Mouse (Mus musculus) midbrain, embryonic 13.5 days (tissue): ENCODE measurements at regions not wholly inside any gene's neighbourhood (a gene's known extent, or its start where the extent isn't known, plus 50 kb on each side); places are given as distances from the start of the nearest gene placed in this dataset.
A peak's percentile ranks its signal among the peaks of the same experiment; 100 is the strongest.

Source experiments
- ATAC-seq: fragments of 200-750 bp; cut with Nextera tagmentation; 2 replicates; pipeline ENCODE4 v1.8.0; 2017; ENCODE audit warnings: mild to moderate bottlenecking, moderate TSS enrichment, moderate library complexity
- H3K27ac ChIP-seq: fragments of 300-500 bp; sonication (generic); 2 replicates; pipeline ENCODE4 v1.5.1; 2015; ENCODE audit warnings: inconsistent platforms, mild to moderate bottlenecking, moderate library complexity
- H3K27me3 ChIP-seq: fragments of 300-500 bp; sonication (generic); 2 replicates; pipeline ENCODE4 v1.6.1; 2015; ENCODE audit warnings: mild to moderate bottlenecking, inconsistent platforms
- H3K36me3 ChIP-seq: fragments of 300-500 bp; sonication (generic); 2 replicates; pipeline ENCODE4 v1.6.1; 2015; ENCODE audit warnings: mild to moderate bottlenecking, inconsistent platforms
- H3K4me1 ChIP-seq: fragments of 300-500 bp; sonication (generic); replicated peaks from 2 replicates; pipeline ENCODE4 v1.6.1; 2015; ENCODE audit warnings: inconsistent platforms
- H3K4me2 ChIP-seq: fragments of 300-500 bp; sonication (generic); replicated peaks from 2 replicates; pipeline ENCODE4 v1.6.1; 2015; ENCODE audit warnings: moderate library complexity, mild to moderate bottlenecking, inconsistent platforms
- H3K4me3 ChIP-seq: fragments of 300-500 bp; sonication (generic); replicated peaks from 2 replicates; pipeline ENCODE4 v1.5.1; 2015; ENCODE audit warnings: mild to moderate bottlenecking, inconsistent platforms
- H3K9ac ChIP-seq: fragments of 300-500 bp; sonication (generic); replicated peaks from 2 replicates; pipeline ENCODE4 v1.6.1; 2015; ENCODE audit warnings: mild to moderate bottlenecking, inconsistent platforms
- H3K9me3 ChIP-seq: fragments of 300-500 bp; sonication (generic); 2 replicates; pipeline ENCODE4 v1.6.1; 2016; ENCODE audit warnings: mild to moderate bottlenecking, inconsistent platforms
- WGBS: fragments of 180-500 bp; shearing (Covaris S2); methylation state at CpG from one replicate; pipeline ENCODE4 v1.1.7; 2015; 5-methylcytosine and 5-hydroxymethylcytosine counted together

- H3K4me3 ChIP-seq: no peak overlapping the region
- 92% methylated on average over 8 of the region's 8 CpGs for WGBS
- no peak for ATAC-seq
- no peak overlapping the region for H3K4me2 ChIP-seq
- H3K36me3 ChIP-seq: no peaks in the 10 kb centered on the region
- H3K9me3 ChIP-seq: 0 out of 2 replicates have a peak, but pooled peaks cover 5% of the 10 kb centered on the region
- H3K27ac ChIP-seq: no peak overlapping the region
- 0 out of 2 replicates have a peak, but pooled peaks cover 4% of the 10 kb centered on the region for H3K4me1 ChIP-seq
- no peak overlapping the region for H3K9ac ChIP-seq
- H3K27me3 ChIP-seq: no peaks in the 10 kb centered on the region
Observed at GRCm38 (mm10) chr3:66514587-66514986, 217.9 kb upstream of the Veph1 start.

GRCm38 (mm10) chr3:66512408-66512807 lies 215.8 kb upstream of the Veph1 start:
- ATAC-seq: no peak
- no peak overlapping the region for H3K9ac ChIP-seq
- no peak overlapping the region for H3K4me2 ChIP-seq
- no peaks in the 10 kb centered on the region for H3K27me3 ChIP-seq
- no peaks in the 10 kb centered on the region for H3K4me1 ChIP-seq
- no peaks in the 10 kb centered on the region for H3K36me3 ChIP-seq
- no peak overlapping the region for H3K27ac ChIP-seq
- 100% methylated on average over 1 of the region's 1 CpGs for WGBS
- no peak overlapping the region for H3K4me3 ChIP-seq
- 0 out of 2 replicates have a peak, but pooled peaks cover 5% of the 10 kb centered on the region for H3K9me3 ChIP-seq

GRCm38 (mm10) chr3:66510455-66510854 lies 213.8 kb upstream of the Veph1 start:
- WGBS: 64% methylated on average over 4 of the region's 4 CpGs
- no peaks in the 10 kb centered on the region for H3K36me3 ChIP-seq
- H3K4me2 ChIP-seq: no peak overlapping the region
- H3K27me3 ChIP-seq: no peaks in the 10 kb centered on the region
- H3K9me3 ChIP-seq: no peaks in the 10 kb centered on the region
- H3K27ac ChIP-seq: no peak overlapping the region
- no peak overlapping the region for H3K9ac ChIP-seq
- ATAC-seq: no peak
- peaks cover 10% of the 10 kb centered on the region for H3K4me1 ChIP-seq
- no peak overlapping the region for H3K4me3 ChIP-seq

- Histone ChIP-seq H3K9me3 (no peaks in the 10 kb centered on the region), H3K4me2 (no peak overlapping the region), H3K27ac (no peak overlapping the region), H3K36me3 (no peaks in the 10 kb centered on the region), H3K4me1 (peaks cover 10% of the 10 kb centered on the region), H3K4me3 (no peak overlapping the region), H3K9ac (no peak overlapping the region), H3K27me3 (no peaks in the 10 kb centered on the region)
- ATAC-seq: no peak
Observed at GRCm38 (mm10) chr3:66506125-66506524, 209.5 kb upstream of the Veph1 start.

- no peak overlapping the region for H3K4me2 ChIP-seq
- H3K36me3 ChIP-seq: no peaks in the 10 kb centered on the region
- WGBS: 46% methylated on average over 6 of the region's 6 CpGs
- no peaks in the 10 kb centered on the region for H3K27me3 ChIP-seq
- no peaks in the 10 kb centered on the region for H3K9me3 ChIP-seq
- no peak overlapping the region for H3K9ac ChIP-seq
- H3K4me1 ChIP-seq: peaks cover 10% of the 10 kb centered on the region
- H3K27ac ChIP-seq: no peak overlapping the region
- no peak overlapping the region for H3K4me3 ChIP-seq
- ATAC-seq: no peak
Observed at GRCm38 (mm10) chr3:66505476-66506076, 208.9 kb upstream of the Veph1 start.

- H3K27ac ChIP-seq: no peak overlapping the region
- no peak overlapping the region for H3K4me2 ChIP-seq
- peaks cover 10% of the 10 kb centered on the region for H3K4me1 ChIP-seq
- H3K36me3 ChIP-seq: no peaks in the 10 kb centered on the region
- H3K4me3 ChIP-seq: no peak overlapping the region
- no peaks in the 10 kb centered on the region for H3K9me3 ChIP-seq
- ATAC-seq: no peak
- H3K9ac ChIP-seq: no peak overlapping the region
- WGBS: 77% methylated on average over 6 of the region's 6 CpGs
- H3K27me3 ChIP-seq: no peaks in the 10 kb centered on the region
Observed at GRCm38 (mm10) chr3:66504717-66505116, 208.1 kb upstream of the Veph1 start.

- no peak for ATAC-seq
- Histone ChIP-seq H3K27ac (no peak overlapping the region), H3K4me1 (peaks cover 10% of the 10 kb centered on the region), H3K4me2 (no peak overlapping the region), H3K27me3 (no peaks in the 10 kb centered on the region), H3K4me3 (no peak overlapping the region), H3K9me3 (no peaks in the 10 kb centered on the region), H3K9ac (no peak overlapping the region), H3K36me3 (no peaks in the 10 kb centered on the region)
- WGBS: 92% methylated on average over 3 of the region's 3 CpGs
Observed at GRCm38 (mm10) chr3:66503615-66504014, 207.0 kb upstream of the Veph1 start.

- no peaks in the 10 kb centered on the region for H3K9me3 ChIP-seq
- no peaks in the 10 kb centered on the region for H3K36me3 ChIP-seq
- no peak overlapping the region for H3K4me3 ChIP-seq
- WGBS: 88% methylated on average over 4 of the region's 4 CpGs
- H3K9ac ChIP-seq: no peak overlapping the region
- peaks cover 10% of the 10 kb centered on the region for H3K4me1 ChIP-seq
- H3K27me3 ChIP-seq: no peaks in the 10 kb centered on the region
- no peak overlapping the region for H3K27ac ChIP-seq
- no peak overlapping the region for H3K4me2 ChIP-seq
- ATAC-seq: no peak
Observed at GRCm38 (mm10) chr3:66501865-66502264, 205.2 kb upstream of the Veph1 start.

GRCm38 (mm10) chr3:66494442-66495113 lies 197.9 kb upstream of the Veph1 start:
- Histone ChIP-seq H3K9me3 (no peaks in the 10 kb centered on the region), H3K9ac (no peak overlapping the region), H3K4me3 (no peak overlapping the region), H3K4me2 (no peak overlapping the region), H3K36me3 (no peaks in the 10 kb centered on the region), H3K4me1 (peaks cover 7% of the 10 kb centered on the region), H3K27me3 (no peaks in the 10 kb centered on the region), H3K27ac (no peak overlapping the region)
- ATAC-seq: no peak
- WGBS: 71% methylated on average over 2 of the region's 2 CpGs

GRCm38 (mm10) chr3:66490696-66491357 lies 194.2 kb upstream of the Veph1 start:
- Histone ChIP-seq H3K27me3 (no peaks in the 10 kb centered on the region), H3K4me1 (peaks cover 7% of the 10 kb centered on the region), H3K36me3 (no peaks in the 10 kb centered on the region), H3K4me2 (no peak overlapping the region), H3K27ac (no peak overlapping the region), H3K4me3 (no peak overlapping the region), H3K9ac (no peak overlapping the region), H3K9me3 (no peaks in the 10 kb centered on the region)
- peak; percentile 56; the same call in 1 of the 2 replicates for ATAC-seq
- WGBS: 4% methylated on average over 6 of the region's 6 CpGs

- Histone ChIP-seq H3K36me3 (no peaks in the 10 kb centered on the region), H3K9ac (no peak overlapping the region), H3K4me3 (no peak overlapping the region), H3K4me1 (peaks cover 7% of the 10 kb centered on the region), H3K27me3 (no peaks in the 10 kb centered on the region), H3K27ac (no peak overlapping the region), H3K9me3 (no peaks in the 10 kb centered on the region), H3K4me2 (no peak overlapping the region)
- ATAC-seq: no peak
- 34% methylated on average over 7 of the region's 7 CpGs for WGBS
Observed at GRCm38 (mm10) chr3:66488724-66489123, 192.1 kb upstream of the Veph1 start.

- ATAC-seq: no peak
- no peak overlapping the region for H3K27ac ChIP-seq
- H3K36me3 ChIP-seq: no peaks in the 10 kb centered on the region
- H3K9me3 ChIP-seq: no peaks in the 10 kb centered on the region
- H3K4me2 ChIP-seq: no peak overlapping the region
- no peaks in the 10 kb centered on the region for H3K27me3 ChIP-seq
- no peak overlapping the region for H3K4me3 ChIP-seq
- H3K9ac ChIP-seq: no peak overlapping the region
- H3K4me1 ChIP-seq: peaks cover 7% of the 10 kb centered on the region
Observed at GRCm38 (mm10) chr3:66486658-66487057, 190.0 kb upstream of the Veph1 start.
